Mouse (Mus musculus) adrenal gland, postnatal 10 days (tissue): Measurements from ENCODE around the gene Mapkapk3. TPM values are rescaled to one million over a fixed set of nuclear protein-coding genes. Genes with fewer than 3 reads are reported as not detected.
A peak's percentile ranks its signal among the peaks of the same experiment; 100 is the strongest.

Experiments
- DNase-seq: peaks from one replicate; pipeline ENCODE4 v3.0.0; 2021; ENCODE audit warnings: mixed read lengths
- long read RNA-seq, 2 experiments: library from polyadenylated mRNA; stranded (forward); transcript quantifications; one replicate each; pipeline ENCODE4 v2.0.0; 2021
- total RNA-seq, 2 experiments: library from RNA; stranded (reverse); gene quantifications; 2 replicates each; pipeline ENCODE4 v1.2.3; 2021

Gene Mapkapk3
- total RNA-seq: 10 to 100 TPM; 28.6 to 29.5 TPM
- long read RNA-seq, experiment 1, transcript Mapkapk3-201 (11 exons, 2,816 nt): major isoform, 8 of 21 reads
- long read RNA-seq, experiment 1, partial matches to known transcripts: 1 of 21 reads
- long read RNA-seq, experiment 1, other reads (novel, unspliced or antisense): 11 of 21 reads
- long read RNA-seq, experiment 2, partial matches to known transcripts: 1 of 21 reads
- long read RNA-seq, experiment 2, other reads (novel, unspliced or antisense): 17 of 21 reads

GRCm38 (mm10) chr9:107289211-107290076, at the start of gene Mapkapk3:
Mapkapk3 (minus strand) TSS chr9:107289877.
- DNase-seq: peak; percentile 93

GRCm38 (mm10) chr9:107338172-107338883, 48.7 kb upstream of the Mapkapk3 start, which contains the start of gene Hemk1:
Hemk1 (minus strand) TSS chr9:107338350.
- peak; percentile 83 for DNase-seq

GRCm38 (mm10) chr9:107336386-107336785, 46.7 kb upstream of the Mapkapk3 start:
- no peak for DNase-seq

- DNase-seq: peak; percentile 83
Measured at GRCm38 (mm10) chr9:107335909-107336308, 46.2 kb upstream of the Mapkapk3 start.

- DNase-seq: no peak
Measured at GRCm38 (mm10) chr9:107335046-107335445, 45.4 kb upstream of the Mapkapk3 start.

DNA sequence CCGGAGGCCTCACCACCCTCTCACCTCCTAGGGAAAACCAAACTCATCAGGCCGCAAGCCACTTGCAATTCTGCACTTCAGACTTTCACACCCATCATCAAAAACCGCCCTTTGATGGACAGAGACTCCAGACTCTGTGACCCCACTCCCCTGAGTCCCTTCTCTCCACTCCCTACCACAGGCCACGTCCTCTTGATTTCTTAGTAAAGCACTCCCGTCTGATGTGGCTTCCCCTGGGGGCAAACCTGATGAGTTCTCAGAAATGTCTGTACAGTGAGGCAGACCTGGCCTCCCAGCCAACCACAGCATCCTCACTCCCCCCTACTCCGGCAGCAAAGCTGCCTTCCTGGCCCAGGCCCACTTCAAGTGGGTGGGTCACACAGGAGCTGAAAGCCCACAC, 44.7 kb upstream of the Mapkapk3 start:
- no peak for DNase-seq

- DNase-seq: no peak
Measured at GRCm38 (mm10) chr9:107333686-107334085, 44.0 kb upstream of the Mapkapk3 start.

DNA sequence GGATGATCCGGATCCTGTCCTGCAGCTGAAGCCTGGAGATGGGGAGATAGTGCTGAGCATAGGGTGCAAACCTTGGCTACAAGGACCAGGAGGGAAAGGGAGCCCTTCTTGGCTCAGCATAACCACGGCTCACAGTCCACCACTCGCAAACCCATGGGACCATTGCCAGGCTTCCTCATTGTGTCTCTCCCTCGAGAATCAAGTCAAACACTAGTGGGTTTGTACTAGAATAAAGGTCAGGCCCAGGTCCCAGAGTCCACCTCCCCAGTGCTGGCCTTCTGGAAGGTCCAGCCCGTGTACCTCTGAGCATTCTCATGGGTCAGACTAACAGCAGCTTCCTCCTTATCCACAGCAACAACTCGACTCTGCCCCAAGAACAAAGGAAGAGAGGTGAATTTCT, 41.1 kb upstream of the Mapkapk3 start:
- DNase-seq: peak; percentile 36

GRCm38 (mm10) chr9:107327879-107328620, 38.4 kb upstream of the Mapkapk3 start:
- DNase-seq: peak; percentile 64

DNA sequence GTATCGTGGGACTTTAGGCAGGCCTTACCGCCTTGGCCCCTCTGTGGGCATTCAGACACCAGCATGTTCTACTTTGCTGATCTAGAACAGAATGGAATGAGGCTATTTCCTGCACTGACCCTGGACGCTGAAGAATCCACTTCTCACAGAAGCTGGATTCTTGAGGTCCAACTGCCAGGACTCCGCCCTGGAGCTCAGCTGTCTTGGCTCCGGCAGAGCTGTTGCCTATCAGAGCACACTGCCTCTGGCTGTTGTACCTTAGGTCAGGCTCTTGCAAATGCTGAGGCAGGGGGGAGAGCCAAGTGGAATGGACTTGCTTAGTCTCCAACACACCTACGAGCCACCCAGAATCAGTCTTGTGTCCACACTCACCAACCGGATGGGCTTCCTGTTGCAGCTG, 36.2 kb upstream of the Mapkapk3 start:
- DNase-seq: peak; percentile 57

- peak; percentile 80 for DNase-seq
Measured at GRCm38 (mm10) chr9:107324799-107325561, 35.3 kb upstream of the Mapkapk3 start.

DNA sequence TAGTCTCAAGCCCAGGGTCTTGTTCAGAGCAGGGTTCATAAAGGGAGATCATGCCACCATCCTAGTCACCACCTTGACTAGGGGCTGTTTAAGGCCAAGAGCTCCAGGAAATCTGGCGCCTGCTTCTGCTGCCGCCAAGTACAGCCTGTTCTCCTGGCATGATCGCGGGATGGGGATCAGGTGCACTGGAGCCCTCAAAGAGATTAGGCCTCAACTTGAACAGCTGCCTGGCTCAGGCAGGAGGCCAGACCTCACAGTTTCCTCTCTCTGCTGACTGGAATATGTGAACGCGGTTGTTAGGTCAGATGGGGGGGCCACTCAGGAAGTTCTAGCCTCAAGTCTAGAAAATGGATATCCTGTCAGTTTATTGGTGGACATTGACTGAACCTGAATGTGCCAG, 33.9 kb upstream of the Mapkapk3 start:
- peak; percentile 66 for DNase-seq

- no peak for DNase-seq
Measured at GRCm38 (mm10) chr9:107322461-107323050, 32.9 kb upstream of the Mapkapk3 start.

GRCm38 (mm10) chr9:107315791-107316190, 26.1 kb upstream of the Mapkapk3 start:
- DNase-seq: peak; percentile 40

GRCm38 (mm10) chr9:107313926-107314325, 24.2 kb upstream of the Mapkapk3 start:
- no peak for DNase-seq

- no peak for DNase-seq
Measured at GRCm38 (mm10) chr9:107312811-107313584, 23.3 kb upstream of the Mapkapk3 start.

GRCm38 (mm10) chr9:107309600-107309999, 19.9 kb upstream of the Mapkapk3 start:
- DNase-seq: peak; percentile 32

GRCm38 (mm10) chr9:107309171-107309570, 19.5 kb upstream of the Mapkapk3 start:
- peak; percentile 23 for DNase-seq

GRCm38 (mm10) chr9:107308346-107309000, 18.8 kb upstream of the Mapkapk3 start:
- peak; percentile 45 for DNase-seq
